Mouse (Mus musculus): ENCODE results near the gene Slc10a6. TPM values are rescaled to one million over a fixed set of nuclear protein-coding genes. Genes with fewer than 3 reads are reported as not detected.

The Slc10a6 gene
- polyA plus RNA-seq, 1 experiment from 2014 or later: not detected

GRCm38 (mm10) chr5:103628499-103628898 lies 704 bp downstream of the Slc10a6 start:
- H3K36me3 ChIP-seq (ENCODE audit: control insufficient read depth, insufficient read depth, low read length): no peaks in the 10 kb centered on the region

GRCm38 (mm10) chr5:103624831-103625230 lies 4.4 kb downstream of the Slc10a6 start:
- no peak overlapping the region for H3K4me2 ChIP-seq (replicated peaks; ENCODE audit: low read depth, low read length)
- no peak overlapping the region for H3K27ac ChIP-seq (ENCODE audit: low read depth, low read length)
- no peaks in the 10 kb centered on the region for H3K4me1 ChIP-seq (ENCODE audit: control insufficient read depth, insufficient read depth, low read length)
- no peak overlapping the region for H3K9ac ChIP-seq (ENCODE audit: low read depth, low read length)
- no peak overlapping the region for H3K4me3 ChIP-seq (ENCODE audit: low read length)
- ATAC-seq (ENCODE audit: low FRiP score, low TSS enrichment): no peak
- H3K27me3 ChIP-seq (ENCODE audit: control insufficient read depth, insufficient read depth, low read length): no peaks in the 10 kb centered on the region
- H3K9me3 ChIP-seq (ENCODE audit: control insufficient read depth, low read length): no peaks in the 10 kb centered on the region
- no peaks in the 10 kb centered on the region for H3K36me3 ChIP-seq (ENCODE audit: control insufficient read depth, insufficient read depth, low read length)
- WGBS: 88% methylated on average over 5 of the region's 5 CpGs

More at GRCm38 (mm10) chr5:103628499-103628898, 704 bp downstream of the Slc10a6 start:
- no peak overlapping the region for H3K9ac ChIP-seq (ENCODE audit: low read depth, low read length)
- H3K27me3 ChIP-seq (ENCODE audit: control insufficient read depth, insufficient read depth, low read length): no peaks in the 10 kb centered on the region
- no peaks in the 10 kb centered on the region for H3K4me1 ChIP-seq (ENCODE audit: control insufficient read depth, insufficient read depth, low read length)
- no peaks in the 10 kb centered on the region for H3K9me3 ChIP-seq (ENCODE audit: control insufficient read depth, low read length)
- H3K4me2 ChIP-seq (replicated peaks; ENCODE audit: low read depth, low read length): no peak overlapping the region
- H3K27ac ChIP-seq (ENCODE audit: low read depth, low read length): no peak overlapping the region
- no peak overlapping the region for H3K4me3 ChIP-seq (ENCODE audit: low read length)
- no peak for ATAC-seq (ENCODE audit: low FRiP score, low TSS enrichment)
- WGBS: 78% methylated on average over 6 of the region's 6 CpGs

GRCm38 (mm10) chr5:103622321-103622720 lies 6.9 kb downstream of the Slc10a6 start:
- no peak overlapping the region for H3K4me2 ChIP-seq (replicated peaks; ENCODE audit: low read depth, low read length)
- no peak overlapping the region for H3K4me3 ChIP-seq (ENCODE audit: low read length)
- H3K9ac ChIP-seq (ENCODE audit: low read depth, low read length): no peak overlapping the region
- H3K27me3 ChIP-seq (ENCODE audit: control insufficient read depth, insufficient read depth, low read length): no peaks in the 10 kb centered on the region
- WGBS: 83% methylated on average over 5 of the region's 5 CpGs
- no peak for ATAC-seq (ENCODE audit: low FRiP score, low TSS enrichment)
- H3K9me3 ChIP-seq (ENCODE audit: control insufficient read depth, low read length): no peaks in the 10 kb centered on the region
- no peaks in the 10 kb centered on the region for H3K36me3 ChIP-seq (ENCODE audit: control insufficient read depth, insufficient read depth, low read length)
- H3K4me1 ChIP-seq (ENCODE audit: control insufficient read depth, insufficient read depth, low read length): no peaks in the 10 kb centered on the region
- H3K27ac ChIP-seq (ENCODE audit: low read depth, low read length): no peak overlapping the region

- Histone ChIP-seq H3K4me2 (replicated peaks; ENCODE audit: low read depth, low read length) (no peak overlapping the region), H3K27ac (ENCODE audit: low read depth, low read length) (no peak overlapping the region), H3K4me3 (ENCODE audit: low read length) (no peak overlapping the region), H3K4me1 (ENCODE audit: control insufficient read depth, insufficient read depth, low read length) (no peaks in the 10 kb centered on the region), H3K9ac (ENCODE audit: low read depth, low read length) (no peak overlapping the region), H3K9me3 (ENCODE audit: control insufficient read depth, low read length) (no peaks in the 10 kb centered on the region), H3K36me3 (ENCODE audit: control insufficient read depth, insufficient read depth, low read length) (no peaks in the 10 kb centered on the region), H3K27me3 (ENCODE audit: control insufficient read depth, insufficient read depth, low read length) (no peaks in the 10 kb centered on the region)
- 76% methylated on average over 12 of the region's 12 CpGs for WGBS
- no peak for ATAC-seq (ENCODE audit: low FRiP score, low TSS enrichment)
Measured at GRCm38 (mm10) chr5:103620301-103620973, 8.8 kb downstream of the Slc10a6 start.

- no peak overlapping the region for H3K27ac ChIP-seq (ENCODE audit: low read depth, low read length)
- no peaks in the 10 kb centered on the region for H3K4me1 ChIP-seq (ENCODE audit: control insufficient read depth, insufficient read depth, low read length)
- ATAC-seq (ENCODE audit: low FRiP score, low TSS enrichment): no peak
- H3K4me2 ChIP-seq (replicated peaks; ENCODE audit: low read depth, low read length): no peak overlapping the region
- no peak overlapping the region for H3K9ac ChIP-seq (ENCODE audit: low read depth, low read length)
- H3K9me3 ChIP-seq (ENCODE audit: control insufficient read depth, low read length): no peaks in the 10 kb centered on the region
- 68% methylated on average over 9 of the region's 9 CpGs for WGBS
- H3K36me3 ChIP-seq (ENCODE audit: control insufficient read depth, insufficient read depth, low read length): no peaks in the 10 kb centered on the region
- no peaks in the 10 kb centered on the region for H3K27me3 ChIP-seq (ENCODE audit: control insufficient read depth, insufficient read depth, low read length)
- no peak overlapping the region for H3K4me3 ChIP-seq (ENCODE audit: low read length)
Measured at GRCm38 (mm10) chr5:103617191-103617590, 12.0 kb downstream of the Slc10a6 start.

GRCm38 (mm10) chr5:103614356-103614755 lies 14.8 kb downstream of the Slc10a6 start:
- Histone ChIP-seq H3K9me3 (ENCODE audit: control insufficient read depth, low read length) (no peaks in the 10 kb centered on the region), H3K27ac (ENCODE audit: low read depth, low read length) (no peak overlapping the region), H3K4me3 (ENCODE audit: low read length) (no peak overlapping the region), H3K36me3 (ENCODE audit: control insufficient read depth, insufficient read depth, low read length) (no peaks in the 10 kb centered on the region), H3K4me1 (ENCODE audit: control insufficient read depth, insufficient read depth, low read length) (no peaks in the 10 kb centered on the region), H3K9ac (ENCODE audit: low read depth, low read length) (no peak overlapping the region), H3K27me3 (ENCODE audit: control insufficient read depth, insufficient read depth, low read length) (no peaks in the 10 kb centered on the region), H3K4me2 (replicated peaks; ENCODE audit: low read depth, low read length) (no peak overlapping the region)
- 91% methylated on average over 7 of the region's 7 CpGs for WGBS
- ATAC-seq (ENCODE audit: low FRiP score, low TSS enrichment): no peak

GRCm38 (mm10) chr5:103612316-103612715 lies 16.9 kb downstream of the Slc10a6 start:
- WGBS: 86% methylated on average over 7 of the region's 7 CpGs

GRCm38 (mm10) chr5:103610856-103611472 lies 18.2 kb downstream of the Slc10a6 start:
- 84% methylated on average over 10 of the region's 10 CpGs for WGBS
- H3K4me2 ChIP-seq (replicated peaks; ENCODE audit: low read depth, low read length): no peak overlapping the region
- no peak overlapping the region for H3K9ac ChIP-seq (ENCODE audit: low read depth, low read length)
- H3K36me3 ChIP-seq (ENCODE audit: control insufficient read depth, insufficient read depth, low read length): no peaks in the 10 kb centered on the region
- no peak for ATAC-seq (ENCODE audit: low FRiP score, low TSS enrichment)
- H3K27me3 ChIP-seq (ENCODE audit: control insufficient read depth, insufficient read depth, low read length): no peaks in the 10 kb centered on the region
- H3K27ac ChIP-seq (ENCODE audit: low read depth, low read length): no peak overlapping the region
- H3K4me3 ChIP-seq (ENCODE audit: low read length): no peak overlapping the region
- H3K9me3 ChIP-seq (ENCODE audit: control insufficient read depth, low read length): no peaks in the 10 kb centered on the region
- no peaks in the 10 kb centered on the region for H3K4me1 ChIP-seq (ENCODE audit: control insufficient read depth, insufficient read depth, low read length)

More at GRCm38 (mm10) chr5:103612316-103612715, 16.9 kb downstream of the Slc10a6 start:
- no peak overlapping the region for H3K4me2 ChIP-seq (replicated peaks; ENCODE audit: low read depth, low read length)
- ATAC-seq (ENCODE audit: low FRiP score, low TSS enrichment): no peak
- H3K27me3 ChIP-seq (ENCODE audit: control insufficient read depth, insufficient read depth, low read length): no peaks in the 10 kb centered on the region
- H3K4me3 ChIP-seq (ENCODE audit: low read length): no peak overlapping the region
- no peaks in the 10 kb centered on the region for H3K4me1 ChIP-seq (ENCODE audit: control insufficient read depth, insufficient read depth, low read length)
- H3K9ac ChIP-seq (ENCODE audit: low read depth, low read length): no peak overlapping the region
- no peaks in the 10 kb centered on the region for H3K36me3 ChIP-seq (ENCODE audit: control insufficient read depth, insufficient read depth, low read length)
- no peak overlapping the region for H3K27ac ChIP-seq (ENCODE audit: low read depth, low read length)
- no peaks in the 10 kb centered on the region for H3K9me3 ChIP-seq (ENCODE audit: control insufficient read depth, low read length)

- ATAC-seq (ENCODE audit: low FRiP score, low TSS enrichment): no peak
- Histone ChIP-seq H3K4me1 (ENCODE audit: control insufficient read depth, insufficient read depth, low read length) (no peaks in the 10 kb centered on the region), H3K36me3 (ENCODE audit: control insufficient read depth, insufficient read depth, low read length) (no peaks in the 10 kb centered on the region), H3K9ac (ENCODE audit: low read depth, low read length) (no peak overlapping the region), H3K9me3 (ENCODE audit: control insufficient read depth, low read length) (no peaks in the 10 kb centered on the region), H3K27me3 (ENCODE audit: control insufficient read depth, insufficient read depth, low read length) (no peaks in the 10 kb centered on the region), H3K4me3 (ENCODE audit: low read length) (no peak overlapping the region), H3K4me2 (replicated peaks; ENCODE audit: low read depth, low read length) (no peak overlapping the region), H3K27ac (ENCODE audit: low read depth, low read length) (no peak overlapping the region)
- WGBS: 61% methylated on average over 5 of the region's 5 CpGs
Measured at GRCm38 (mm10) chr5:103610148-103610547, 19.1 kb downstream of the Slc10a6 start.
